Mouse (Mus musculus) liver, adult 2 months (tissue): ENCODE results near the gene Ddx23.

Source experiments
- CTCF ChIP-seq: fragments of 200-500 bp; IDR thresholded peaks from 2 replicates; pipeline ENCODE4 v1.5.1; 2011; ENCODE audit warnings: low read depth, low read length, control low read depth
- POLR2A ChIP-seq: fragments of 200-500 bp; IDR thresholded peaks from 2 replicates; pipeline ENCODE4 v1.6.1; 2011; ENCODE audit warnings: low read length, control low read depth; ENCODE audit not compliant: insufficient read depth; ENCODE audit errors: extremely low read depth

DNA sequence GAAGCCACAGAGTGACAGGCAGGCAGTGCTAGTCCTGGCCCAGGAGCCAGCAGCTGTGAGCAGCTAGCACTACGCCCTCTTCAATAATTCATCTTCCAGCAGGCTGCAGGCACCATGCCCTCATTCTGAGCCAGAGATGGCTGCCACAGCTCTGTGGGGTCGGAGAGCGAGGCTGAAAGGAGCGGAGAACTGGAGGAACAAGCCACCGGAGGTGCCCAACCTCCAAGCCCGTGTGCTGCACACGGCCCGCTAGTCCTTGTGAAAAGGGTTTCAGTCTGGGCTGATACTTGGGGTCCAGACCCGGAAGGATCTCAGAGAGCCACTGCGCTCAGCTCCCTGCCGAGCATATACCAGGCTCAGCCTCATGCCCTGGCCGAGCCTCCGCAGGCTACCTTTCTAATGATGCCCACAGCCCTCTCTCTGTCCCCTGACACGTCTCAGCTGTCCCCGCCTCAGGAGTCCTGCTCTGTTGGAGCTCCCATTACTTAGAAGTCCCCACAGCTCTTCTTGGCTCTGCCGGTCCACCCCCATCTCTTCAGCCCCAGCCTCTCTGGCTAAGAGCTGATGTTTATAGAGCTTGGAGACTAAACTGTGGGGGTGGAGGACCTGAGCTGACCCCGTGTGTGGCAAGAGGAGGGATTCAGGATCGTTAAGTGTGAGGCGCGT lies 34.0 kb downstream of the Ddx23 start:
- no peak for TF ChIP-seq POLR2A
- no peak for TF ChIP-seq CTCF
